ENCODE assay signal across 27 mouse cellular contexts in genomic region chr3:106490239-106490638, GRCm38 (mm10). TPM values are rescaled to one million over a fixed set of nuclear protein-coding genes. Genes with fewer than 3 reads are reported as not detected.
DNase-seq lines count a peak whose midpoint lies in the region; ATAC-seq and TF ChIP-seq lines count a peak whose summit lies in the region.
"Had no signal": no experiment of that assay in that cellular context is flagged by ENCODE, and none has a peak within 500 bp of the region (broad histone marks: within the 10 kb centered on the region; RNA-seq: fewer than 3 reads in every experiment).

No protein-coding gene starts in this region.

- H3K9me3 ChIP-seq in embryonic facial prominence, embryonic 14.5 days (ENCODE audit: control insufficient read depth, low read length): no peaks in the 10 kb centered on the region
- H3K9me3 ChIP-seq in embryonic facial prominence, embryonic 10.5 days: no peaks in the 10 kb centered on the region
- no peaks in the 10 kb centered on the region for H3K9me3 ChIP-seq in liver, embryonic 11.5 days (ENCODE audit: control insufficient read depth, low read length)
- H3K9me3 ChIP-seq in midbrain, postnatal 0 days (ENCODE audit: low read length): no peaks in the 10 kb centered on the region
- H3K9me3 ChIP-seq: heart, embryonic 10.5 days; heart, embryonic 15.5 days; liver, embryonic 13.5 days; midbrain, embryonic 10.5 days; midbrain, embryonic 15.5 days had no signal

- H3K4me1 ChIP-seq in embryonic facial prominence, embryonic 14.5 days (ENCODE audit: control insufficient read depth, insufficient read depth, low read length): no peaks in the 10 kb centered on the region
- no peaks in the 10 kb centered on the region for H3K4me1 ChIP-seq in embryonic facial prominence, embryonic 10.5 days
- H3K4me1 ChIP-seq in liver, embryonic 11.5 days (replicated peaks; ENCODE audit: control insufficient read depth, insufficient read depth, low read length): peaks cover 34% of the 10 kb centered on the region
- no peaks in the 10 kb centered on the region for H3K4me1 ChIP-seq in midbrain, postnatal 0 days (ENCODE audit: insufficient read depth, low read length)
- H3K4me1 ChIP-seq: midbrain, embryonic 10.5 days; midbrain, embryonic 15.5 days had no signal

- TF ChIP-seq CTCF in midbrain, postnatal 0 days (IDR thresholded peaks at IDR 0.05): no peak

- no peak overlapping the region for H3K4me3 ChIP-seq in embryonic facial prominence, embryonic 14.5 days (ENCODE audit: low read depth, low read length)
- no peak overlapping the region for H3K4me3 ChIP-seq in embryonic facial prominence, embryonic 10.5 days
- no peak overlapping the region for H3K4me3 ChIP-seq in liver, embryonic 11.5 days (ENCODE audit: low read depth, low read length)
- H3K4me3 ChIP-seq in midbrain, postnatal 0 days (ENCODE audit: low read depth, low read length): no peak overlapping the region
- H3K4me3 ChIP-seq: heart, embryonic 10.5 days; heart, embryonic 15.5 days; liver, embryonic 13.5 days; midbrain, embryonic 10.5 days; midbrain, embryonic 15.5 days had no signal

- H3K27me3 ChIP-seq in embryonic facial prominence, embryonic 14.5 days (replicated peaks; ENCODE audit: control insufficient read depth, insufficient read depth, low read length): no peaks in the 10 kb centered on the region
- H3K27me3 ChIP-seq in embryonic facial prominence, embryonic 10.5 days (replicated peaks; ENCODE audit: low read depth, poor library complexity, severe bottlenecking): no peaks in the 10 kb centered on the region
- H3K27me3 ChIP-seq in liver, embryonic 11.5 days (replicated peaks; ENCODE audit: control insufficient read depth, insufficient read depth, low read length): no peaks in the 10 kb centered on the region
- H3K27me3 ChIP-seq in midbrain, postnatal 0 days (ENCODE audit: insufficient read depth, low read length): no peaks in the 10 kb centered on the region
- H3K27me3 ChIP-seq: CH12.LX; heart, embryonic 15.5 days; liver, embryonic 13.5 days; midbrain, embryonic 15.5 days had no signal

- H3K36me3 ChIP-seq in embryonic facial prominence, embryonic 14.5 days (ENCODE audit: control insufficient read depth, insufficient read depth, low read length): no peaks in the 10 kb centered on the region
- no peaks in the 10 kb centered on the region for H3K36me3 ChIP-seq in embryonic facial prominence, embryonic 10.5 days (replicated peaks)
- no peaks in the 10 kb centered on the region for H3K36me3 ChIP-seq in liver, embryonic 11.5 days (ENCODE audit: control insufficient read depth, insufficient read depth, low read length)
- H3K36me3 ChIP-seq in midbrain, postnatal 0 days (ENCODE audit: insufficient read depth, low read length): no peaks in the 10 kb centered on the region
- H3K36me3 ChIP-seq: heart, embryonic 10.5 days; heart, embryonic 15.5 days; liver, embryonic 13.5 days; midbrain, embryonic 10.5 days; midbrain, embryonic 15.5 days had no signal

- H3K27ac ChIP-seq in embryonic facial prominence, embryonic 14.5 days (replicated peaks; ENCODE audit: low read depth, low read length): no peak overlapping the region
- H3K27ac ChIP-seq in embryonic facial prominence, embryonic 10.5 days (replicated peaks): no peak overlapping the region
- H3K27ac ChIP-seq in liver, embryonic 11.5 days (ENCODE audit: low read depth, low read length): no peak overlapping the region
- no peak overlapping the region for H3K27ac ChIP-seq in midbrain, postnatal 0 days (ENCODE audit: low read depth, low read length)
- H3K27ac ChIP-seq: heart, embryonic 10.5 days; heart, embryonic 15.5 days; kidney, postnatal 0 days; liver, embryonic 13.5 days; midbrain, embryonic 10.5 days; midbrain, embryonic 15.5 days had no signal

- peak; percentile 42 for DNase-seq in embryonic facial prominence, embryonic 14.5 days (ENCODE audit: low spot score)
- no peak for DNase-seq in embryonic facial prominence, embryonic 10.5 days (ENCODE audit: low spot score)
- DNase-seq in urinary bladder, postnatal 25 days (ENCODE audit: low spot score): peak; percentile 48
- DNase-seq in urinary bladder, adult 18-20 months (ENCODE audit: low spot score in 2 of 2): no peak
- peak; percentile 86 for DNase-seq in lung, postnatal 36 days
- no peak for DNase-seq in liver, embryonic 11.5 days (ENCODE audit: low spot score)
- no peak for DNase-seq in midbrain, postnatal 0 days (ENCODE audit: low spot score)
- DNase-seq: adrenal gland, postnatal 10 days; cerebellum, adult 8-10 months; cerebellum, postnatal 25 days; kidney, adult 8-10 months; layer of hippocampus, postnatal 36 days; left cerebral cortex, postnatal 4 days; liver, embryonic 13.5 days; lung, embryonic 14.5 days; right cerebral cortex, postnatal 14 days; spleen, adult 18-20 months; thymus, adult 18-20 months; thymus, postnatal 25 days had no signal

- H3K4me2 ChIP-seq in embryonic facial prominence, embryonic 14.5 days (ENCODE audit: low read depth, low read length): no peak overlapping the region
- H3K4me2 ChIP-seq in liver, embryonic 11.5 days: no peak overlapping the region
- H3K4me2 ChIP-seq in midbrain, postnatal 0 days (ENCODE audit: low read depth, low read length, poor library complexity, severe bottlenecking): no peak overlapping the region
- H3K4me2 ChIP-seq: heart, embryonic 15.5 days; liver, embryonic 13.5 days; lung, embryonic 14.5 days; midbrain, embryonic 15.5 days had no signal

- no peak for ATAC-seq in embryonic facial prominence, embryonic 14.5 days (ENCODE audit: low read depth)
- ATAC-seq in liver, embryonic 11.5 days (replicated peaks; ENCODE audit: low FRiP score): no peak
- ATAC-seq in midbrain, postnatal 0 days (ENCODE audit: low FRiP score): no peak
- ATAC-seq: forebrain, embryonic 14.5 days; intestine, embryonic 16.5 days; midbrain, embryonic 15.5 days had no signal

- 79% methylated on average over 4 of the region's 4 CpGs for WGBS in embryonic facial prominence, embryonic 14.5 days
- 83% methylated on average over 4 of the region's 4 CpGs for WGBS in embryonic facial prominence, embryonic 10.5 days
- 95% methylated on average over 4 of the region's 4 CpGs for WGBS in liver, embryonic 11.5 days
- 97% methylated on average over 4 of the region's 4 CpGs for WGBS in midbrain, postnatal 0 days

- no peak overlapping the region for H3K9ac ChIP-seq in embryonic facial prominence, embryonic 14.5 days (ENCODE audit: low read depth, low read length)
- no peak overlapping the region for H3K9ac ChIP-seq in liver, embryonic 11.5 days (ENCODE audit: low read depth, low read length)
- no peak overlapping the region for H3K9ac ChIP-seq in midbrain, postnatal 0 days (replicated peaks; ENCODE audit: low read length, poor library complexity, severe bottlenecking)
- H3K9ac ChIP-seq: heart, embryonic 15.5 days; liver, embryonic 13.5 days; lung, embryonic 14.5 days; midbrain, embryonic 15.5 days had no signal

RNA-seq across cellular contexts. Expression of gene Dennd2d, which starts 8.0 kb away (rescaled TPM):
- polyA plus RNA-seq in embryonic facial prominence, embryonic 14.5 days (2014; fragmentation: Nextera tagmentation; extraction: Ambion mirVana): 3.5 and 5.8 TPM in 2 replicates
- 1.1 and 1.3 TPM in 2 replicates for polyA plus RNA-seq in embryonic facial prominence, embryonic 10.5 days (2016; fragmentation: Nextera tagmentation; extraction: Ambion mirVana)
- 5.2 and 6.1 TPM in 2 replicates for polyA plus RNA-seq in liver, embryonic 11.5 days (2014; fragmentation: Nextera tagmentation; extraction: Ambion mirVana)
- total RNA-seq in midbrain, postnatal 0 days (2014; rRNA removed): 1.2 and 1.4 TPM in 2 replicates
- polyA plus RNA-seq in midbrain, postnatal 0 days (2015; fragmentation: Nextera tagmentation; extraction: Ambion mirVana): 0.91 and 0.93 TPM in 2 replicates

RNA-seq across cellular contexts. Expression of gene Dram2, which starts 57.4 kb away (rescaled TPM):
- 67.1 and 69.9 TPM in 2 replicates for polyA plus RNA-seq in embryonic facial prominence, embryonic 14.5 days (2014; fragmentation: Nextera tagmentation; extraction: Ambion mirVana)
- 32.8 and 35.3 TPM in 2 replicates for polyA plus RNA-seq in embryonic facial prominence, embryonic 10.5 days (2016; fragmentation: Nextera tagmentation; extraction: Ambion mirVana)
- 34.7 and 40.5 TPM in 2 replicates for polyA plus RNA-seq in liver, embryonic 11.5 days (2014; fragmentation: Nextera tagmentation; extraction: Ambion mirVana)
- 37.2 and 64.8 TPM in 2 replicates for total RNA-seq in midbrain, postnatal 0 days (2014; rRNA removed)
- polyA plus RNA-seq in midbrain, postnatal 0 days (2015; fragmentation: Nextera tagmentation; extraction: Ambion mirVana): 64.6 and 67.3 TPM in 2 replicates

RNA-seq across cellular contexts. Expression of gene Cept1, which starts 57.4 kb away (rescaled TPM):
- polyA plus RNA-seq in embryonic facial prominence, embryonic 14.5 days (2014; fragmentation: Nextera tagmentation; extraction: Ambion mirVana): 65.9 and 67.9 TPM in 2 replicates
- 39.5 and 40.8 TPM in 2 replicates for polyA plus RNA-seq in embryonic facial prominence, embryonic 10.5 days (2016; fragmentation: Nextera tagmentation; extraction: Ambion mirVana)
- polyA plus RNA-seq in liver, embryonic 11.5 days (2014; fragmentation: Nextera tagmentation; extraction: Ambion mirVana): 40.7 and 43.0 TPM in 2 replicates
- 49.4 and 57.5 TPM in 2 replicates for total RNA-seq in midbrain, postnatal 0 days (2014; rRNA removed)
- polyA plus RNA-seq in midbrain, postnatal 0 days (2015; fragmentation: Nextera tagmentation; extraction: Ambion mirVana): 36.6 and 43.0 TPM in 2 replicates

Comparison
In these comparisons a context has a peak if more than half of its experiments do, and no peak if none do; other contexts are left out.
1. DNase-seq: peak in embryonic facial prominence, embryonic 14.5 days (single experiment), urinary bladder, postnatal 25 days (single experiment) and lung, postnatal 36 days (single experiment); none in embryonic facial prominence, embryonic 10.5 days (single experiment), urinary bladder, adult 18-20 months (0 of 2), liver, embryonic 11.5 days (single experiment) and midbrain, postnatal 0 days (single experiment).